Mouse (Mus musculus): Measurements from ENCODE around the gene Mybpc1.

The Mybpc1 gene

DNA sequence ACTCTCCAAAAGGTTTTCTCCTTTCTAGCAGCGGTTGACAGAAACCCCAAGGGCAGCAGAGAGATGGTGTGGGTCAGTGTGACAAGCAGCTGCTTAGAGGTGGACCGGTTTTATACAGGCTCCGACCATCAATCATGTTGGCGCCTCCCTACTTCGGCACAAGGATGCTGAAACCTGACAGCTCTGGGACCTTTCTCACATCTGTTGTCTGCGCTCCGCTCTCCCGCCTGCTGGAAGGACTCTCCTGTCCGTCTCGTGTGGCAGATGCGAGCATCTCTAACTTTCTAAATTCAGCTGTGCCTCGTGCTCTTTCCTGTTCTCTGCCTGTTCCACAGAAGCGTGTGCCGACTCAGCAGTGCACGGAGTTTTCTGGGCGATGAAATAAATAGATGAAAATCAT is at the start of gene Mybpc1:
Gene Mybpc1, minus strand, starts transcription at position 210 of the 400 bp plus-strand sequence.
- DNase-seq (ENCODE audit: low spot score), result no peak

- DNase-seq (ENCODE audit: low spot score), result no peak
Observed at GRCm38 (mm10) chr10:88645448-88645847, 40.5 kb upstream of the Mybpc1 start.

GRCm38 (mm10) chr10:88631330-88631953 is 26.5 kb upstream of the Mybpc1 start:
- DNase-seq (ENCODE audit: low spot score), result no peak

- DNase-seq (ENCODE audit: low spot score), result no peak
Observed at GRCm38 (mm10) chr10:88630663-88631329, 25.8 kb upstream of the Mybpc1 start.

- DNase-seq (ENCODE audit: low spot score), result no peak
Observed at GRCm38 (mm10) chr10:88627052-88627451, 22.1 kb upstream of the Mybpc1 start.

DNA sequence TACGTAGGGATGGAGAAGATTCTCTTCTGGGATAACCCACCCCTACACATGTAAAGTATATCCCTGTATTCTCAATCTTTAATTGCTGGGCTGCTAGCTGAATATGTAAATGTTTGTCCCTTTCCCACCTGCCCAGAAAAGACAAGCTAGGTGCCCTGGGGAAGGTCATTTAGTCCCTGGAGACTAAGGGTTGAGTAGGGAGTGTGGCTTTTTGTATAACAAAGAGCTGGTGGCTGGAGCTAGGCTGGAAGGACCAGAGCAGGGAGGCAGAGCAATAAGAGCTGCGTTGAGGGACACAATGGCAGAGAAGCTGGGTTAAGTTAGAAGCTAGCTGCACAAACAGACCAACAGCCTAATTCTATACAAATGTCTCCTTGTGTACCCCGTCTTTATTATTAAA is 21.2 kb upstream of the Mybpc1 start:
- no peak for DNase-seq (ENCODE audit: low spot score)

DNA sequence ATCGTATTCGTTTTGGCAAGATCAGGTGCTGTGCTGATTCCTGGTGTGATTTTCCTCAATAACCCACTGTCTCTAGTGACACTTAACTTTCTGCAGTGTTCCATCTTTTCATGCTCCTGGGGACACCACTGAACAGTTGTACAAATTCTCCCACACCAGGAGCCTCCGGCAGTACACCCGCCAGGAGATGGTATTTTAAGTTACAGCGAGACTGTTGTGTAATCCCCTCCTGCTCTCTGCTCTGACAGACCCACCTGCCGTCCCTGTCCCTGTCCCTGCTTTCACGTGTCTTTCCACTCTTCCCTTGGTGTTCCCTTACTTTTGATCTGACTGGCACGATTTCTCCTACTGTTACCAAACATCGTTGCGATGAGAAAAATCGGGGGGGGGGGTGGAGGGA is 19.3 kb upstream of the Mybpc1 start:
- no peak for DNase-seq (ENCODE audit: low spot score)

- DNase-seq (ENCODE audit: low spot score), result no peak
Observed at GRCm38 (mm10) chr10:88622624-88623023, 17.7 kb upstream of the Mybpc1 start.

GRCm38 (mm10) chr10:88620809-88621208 is 15.9 kb upstream of the Mybpc1 start:
- no peak for DNase-seq (ENCODE audit: low spot score)

DNA sequence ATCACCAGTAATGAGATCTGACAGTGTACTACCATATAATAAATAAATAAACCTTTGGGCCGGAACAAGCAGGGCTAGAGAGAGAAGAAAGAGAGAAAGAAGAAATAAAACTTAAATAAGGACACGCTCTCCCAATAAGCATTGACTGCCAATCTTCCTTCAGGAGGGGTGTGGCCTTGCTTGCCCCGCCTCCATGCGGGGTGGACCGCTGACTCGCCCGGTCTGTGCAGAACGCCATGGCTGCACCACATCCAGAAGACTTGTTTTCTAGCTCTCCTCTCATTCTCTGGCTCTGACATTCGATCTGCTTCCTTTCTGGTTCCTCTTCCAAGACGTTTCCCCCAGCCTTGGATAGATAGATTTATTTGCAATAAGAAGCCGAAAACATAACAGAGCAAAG is 8.1 kb upstream of the Mybpc1 start:
- no peak for DNase-seq (ENCODE audit: low spot score)

DNA sequence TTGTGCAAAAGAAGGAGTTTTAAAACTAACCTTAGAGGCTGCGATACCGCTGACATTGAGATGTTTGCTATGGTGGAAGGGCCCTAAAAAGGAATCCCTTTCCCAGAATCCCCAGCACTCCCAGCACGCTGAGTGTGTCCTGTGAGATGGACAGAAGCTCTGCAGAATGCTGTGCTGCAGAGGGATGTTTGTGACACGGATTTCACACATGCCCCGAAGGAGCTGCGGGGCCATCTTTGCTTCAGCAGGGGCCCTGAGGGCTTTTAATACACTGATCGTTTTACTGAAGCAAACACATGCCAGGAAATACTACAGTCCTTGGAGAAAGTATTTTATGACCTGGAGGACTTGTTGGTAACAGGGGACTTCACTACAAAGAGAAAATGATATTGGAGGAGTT is 1.7 kb upstream of the Mybpc1 start:
- DNase-seq (ENCODE audit: low spot score), result no peak

- no peak for DNase-seq (ENCODE audit: low spot score)
Observed at GRCm38 (mm10) chr10:88606065-88606464, 1.1 kb upstream of the Mybpc1 start.

DNA sequence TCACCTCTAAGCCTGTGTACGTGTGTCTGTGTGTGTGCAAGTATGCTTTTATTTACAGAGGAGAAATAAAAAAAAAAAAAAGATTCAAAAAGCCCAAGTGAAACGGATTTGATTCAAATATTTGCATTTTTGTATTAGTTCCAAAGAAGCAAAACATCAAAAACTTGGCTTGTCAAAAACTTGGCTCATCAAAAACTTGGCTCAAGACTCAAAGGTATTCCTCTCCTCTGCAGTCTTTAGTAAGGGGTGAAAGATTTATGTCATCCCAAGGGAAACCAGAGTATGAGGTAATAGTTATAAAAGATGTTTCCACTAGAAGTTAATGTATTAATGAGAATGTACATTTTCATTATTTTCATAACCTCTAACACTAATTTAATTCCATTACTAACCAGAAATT is 1.2 kb downstream of the Mybpc1 start:
- no peak for DNase-seq (ENCODE audit: low spot score)

GRCm38 (mm10) chr10:88603256-88603655 is 1.7 kb downstream of the Mybpc1 start:
- no peak for DNase-seq (ENCODE audit: low spot score)

GRCm38 (mm10) chr10:88600591-88600990 is 4.4 kb downstream of the Mybpc1 start:
- DNase-seq (ENCODE audit: low spot score), result no peak

- DNase-seq (ENCODE audit: low spot score), result no peak
Observed at GRCm38 (mm10) chr10:88592316-88592715, 12.6 kb downstream of the Mybpc1 start.

GRCm38 (mm10) chr10:88591042-88591441 is 13.9 kb downstream of the Mybpc1 start:
- peak; percentile 53 for DNase-seq (ENCODE audit: low spot score)

DNA sequence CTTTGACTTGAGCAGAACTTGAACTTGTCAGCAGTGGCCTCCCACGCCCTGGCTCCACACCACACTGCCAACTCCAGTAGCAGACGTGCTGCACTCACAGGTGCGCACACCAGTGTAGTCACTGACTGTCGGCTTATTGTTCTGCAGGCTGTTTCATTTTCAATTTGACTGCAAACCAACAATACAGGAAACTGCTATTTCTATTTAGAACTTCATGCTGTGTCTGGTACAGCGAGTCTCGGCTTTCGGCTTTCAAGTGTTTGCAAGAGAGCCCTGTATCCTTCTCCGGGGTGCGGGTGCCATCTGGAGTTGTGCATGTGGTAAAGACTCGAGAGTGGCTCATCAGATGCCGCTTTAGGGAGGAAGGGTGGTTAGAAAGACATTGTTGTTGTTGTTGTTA is 20.5 kb downstream of the Mybpc1 start:
- DNase-seq (ENCODE audit: low spot score), result no peak

- no peak for DNase-seq (ENCODE audit: low spot score)
Observed at GRCm38 (mm10) chr10:88580786-88581185, 24.2 kb downstream of the Mybpc1 start.

DNA sequence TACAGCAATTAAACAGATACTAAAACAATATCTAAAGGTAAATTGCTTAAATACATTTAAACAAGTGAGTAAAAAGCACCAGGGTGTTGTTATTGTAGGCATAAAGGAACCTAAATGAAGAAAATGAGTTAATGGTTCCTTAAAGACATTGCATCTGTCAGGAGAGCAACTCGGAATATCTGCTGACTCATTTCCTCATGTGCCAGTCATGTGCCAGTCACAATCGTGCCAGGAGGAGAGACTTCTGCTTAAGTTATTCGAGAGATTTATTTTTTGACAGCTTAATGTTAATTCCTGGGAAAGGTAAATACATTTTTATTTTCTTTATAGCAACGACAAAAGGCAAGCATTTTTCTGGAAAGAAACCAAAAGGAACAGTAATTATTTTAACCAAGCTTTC is 26.3 kb downstream of the Mybpc1 start:
- DNase-seq (ENCODE audit: low spot score), result no peak

DNA sequence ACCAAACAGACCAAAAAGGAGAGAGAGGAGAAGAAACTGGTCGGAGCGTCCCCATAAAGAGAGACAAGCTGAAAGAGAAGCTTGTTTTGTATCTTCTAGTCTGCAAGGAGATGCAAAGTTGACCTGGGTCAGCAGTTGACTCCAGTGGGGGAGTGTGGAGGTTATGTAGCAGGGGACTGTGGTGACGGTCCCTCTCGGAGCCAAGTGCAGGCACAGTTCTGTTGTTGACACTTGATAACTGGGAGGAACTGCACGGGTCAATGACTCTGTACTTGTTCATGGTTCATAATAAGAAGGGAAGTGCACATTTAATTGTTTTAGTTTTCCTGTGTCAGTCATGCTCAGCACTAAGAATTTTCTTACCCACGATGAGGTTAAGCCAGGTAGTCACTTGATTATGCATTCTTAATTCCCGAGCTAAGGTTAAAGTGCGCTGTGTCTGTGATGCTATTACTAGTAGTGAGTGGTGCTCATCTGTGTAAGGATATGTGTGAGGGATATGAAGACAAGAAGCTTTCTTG is 30.8 kb downstream of the Mybpc1 start:
- DNase-seq (ENCODE audit: low spot score), result no peak

DNA sequence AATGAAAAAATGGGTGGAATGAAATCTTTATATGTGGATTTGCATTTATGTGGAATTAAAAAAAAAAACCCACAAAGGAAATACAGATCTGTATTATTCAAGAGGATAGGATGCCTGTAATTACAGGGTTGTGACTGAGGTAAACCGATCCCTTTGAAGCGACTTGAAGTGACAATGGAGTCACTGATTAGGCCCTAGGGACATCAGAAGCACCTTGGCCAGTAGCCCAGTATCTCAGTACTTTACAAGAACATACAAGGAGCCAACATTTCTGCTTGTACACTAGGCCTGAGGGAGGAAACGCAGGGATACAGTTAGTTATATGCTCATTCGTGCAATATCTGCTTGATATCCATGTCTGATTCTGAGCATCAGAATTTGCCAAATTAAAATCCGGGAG is 32.8 kb downstream of the Mybpc1 start:
- no peak for DNase-seq (ENCODE audit: low spot score)

- DNase-seq (ENCODE audit: low spot score), result no peak
Observed at GRCm38 (mm10) chr10:88557046-88557445, 47.9 kb downstream of the Mybpc1 start.

DNA sequence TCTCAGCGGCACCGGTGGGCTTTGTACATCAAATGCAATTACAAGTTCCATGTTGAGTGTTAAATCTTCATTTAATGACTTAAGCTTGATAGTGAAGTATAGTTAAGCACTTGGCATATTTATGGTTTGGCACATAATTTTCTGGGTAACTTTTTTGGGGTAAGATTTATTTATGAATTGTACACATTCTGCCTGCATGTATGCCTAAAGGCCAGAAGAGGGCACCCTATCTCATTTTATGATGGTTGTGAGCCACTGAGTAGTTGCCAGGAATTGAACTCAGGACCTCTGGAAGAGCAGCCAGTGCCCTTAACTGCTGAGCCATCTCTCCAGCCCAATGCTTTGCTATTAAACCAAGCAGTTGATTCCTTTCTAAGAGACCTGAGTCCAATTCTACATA is 52.2 kb downstream of the Mybpc1 start:
- DNase-seq (ENCODE audit: low spot score), result no peak
